Mouse (Mus musculus): ENCODE results near the gene Gm17949. TPM values are rescaled to one million over a fixed set of nuclear protein-coding genes. Genes with fewer than 3 reads are reported as not detected.

Gm17949 gene
- polyA plus RNA-seq, 1 experiment from 2014 or later: not detected

GRCm38 (mm10) chr17:57020960-57021359 is 9.7 kb downstream of the Gm17949 start:
- no peak overlapping the region for H3K4me2 ChIP-seq (replicated peaks; ENCODE audit: low read depth, low read length)
- H3K4me1 ChIP-seq (replicated peaks; ENCODE audit: control insufficient read depth, insufficient read depth, low read length): no peaks in the 10 kb centered on the region
- H3K9me3 ChIP-seq (ENCODE audit: control insufficient read depth, low read length): no peaks in the 10 kb centered on the region
- WGBS: 92% methylated on average over 5 of the region's 5 CpGs
- H3K36me3 ChIP-seq (ENCODE audit: control insufficient read depth, insufficient read depth, low read length): peaks cover 32% of the 10 kb centered on the region
- H3K4me3 ChIP-seq (ENCODE audit: low read depth, low read length): no peak overlapping the region
- ATAC-seq (ENCODE audit: low FRiP score) (no peak), DNase-seq (ENCODE audit: low spot score) (no peak)
- no peaks in the 10 kb centered on the region for H3K27me3 ChIP-seq (ENCODE audit: control insufficient read depth, insufficient read depth, low read length)
- H3K9ac ChIP-seq (ENCODE audit: low read depth, low read length): no peak overlapping the region
- no peak overlapping the region for H3K27ac ChIP-seq (ENCODE audit: low read depth, low read length)

- Histone ChIP-seq H3K9ac (ENCODE audit: low read depth, low read length) (no peak overlapping the region), H3K36me3 (ENCODE audit: control insufficient read depth, insufficient read depth, low read length) (peaks cover 28% of the 10 kb centered on the region), H3K4me1 (replicated peaks; ENCODE audit: control insufficient read depth, insufficient read depth, low read length) (peaks cover 9% of the 10 kb centered on the region), H3K9me3 (ENCODE audit: control insufficient read depth, low read length) (no peaks in the 10 kb centered on the region), H3K4me3 (ENCODE audit: low read depth, low read length) (no peak overlapping the region), H3K4me2 (replicated peaks; ENCODE audit: low read depth, low read length) (no peak overlapping the region), H3K27ac (ENCODE audit: low read depth, low read length) (no peak overlapping the region), H3K27me3 (ENCODE audit: control insufficient read depth, insufficient read depth, low read length) (no peaks in the 10 kb centered on the region)
- 87% methylated on average over 4 of the region's 4 CpGs for WGBS
- ATAC-seq (ENCODE audit: low FRiP score): no peak
- DNase-seq (ENCODE audit: low spot score): no peak
These were observed 16.2 kb downstream of the Gm17949 start for GRCm38 (mm10) chr17:57027471-57027870.

- Histone ChIP-seq H3K27me3 (ENCODE audit: control insufficient read depth, insufficient read depth, low read length) (no peaks in the 10 kb centered on the region), H3K4me3 (ENCODE audit: low read depth, low read length) (peak overlapping the region; percentile 78), H3K36me3 (ENCODE audit: control insufficient read depth, insufficient read depth, low read length) (peaks cover 11% of the 10 kb centered on the region), H3K27ac (ENCODE audit: low read depth, low read length) (no peak overlapping the region), H3K9me3 (ENCODE audit: control insufficient read depth, low read length) (no peaks in the 10 kb centered on the region), H3K4me1 (replicated peaks; ENCODE audit: control insufficient read depth, insufficient read depth, low read length) (peaks cover 9% of the 10 kb centered on the region), H3K4me2 (replicated peaks; ENCODE audit: low read depth, low read length) (peak overlapping the region; percentile 94), H3K9ac (ENCODE audit: low read depth, low read length) (peak overlapping the region; percentile 99)
- ATAC-seq (ENCODE audit: low FRiP score) (no peak), DNase-seq (ENCODE audit: low spot score) (no peak)
- 53% methylated on average over 8 of the region's 8 CpGs for WGBS
These were observed 18.4 kb downstream of the Gm17949 start for GRCm38 (mm10) chr17:57029691-57030090.

DNA sequence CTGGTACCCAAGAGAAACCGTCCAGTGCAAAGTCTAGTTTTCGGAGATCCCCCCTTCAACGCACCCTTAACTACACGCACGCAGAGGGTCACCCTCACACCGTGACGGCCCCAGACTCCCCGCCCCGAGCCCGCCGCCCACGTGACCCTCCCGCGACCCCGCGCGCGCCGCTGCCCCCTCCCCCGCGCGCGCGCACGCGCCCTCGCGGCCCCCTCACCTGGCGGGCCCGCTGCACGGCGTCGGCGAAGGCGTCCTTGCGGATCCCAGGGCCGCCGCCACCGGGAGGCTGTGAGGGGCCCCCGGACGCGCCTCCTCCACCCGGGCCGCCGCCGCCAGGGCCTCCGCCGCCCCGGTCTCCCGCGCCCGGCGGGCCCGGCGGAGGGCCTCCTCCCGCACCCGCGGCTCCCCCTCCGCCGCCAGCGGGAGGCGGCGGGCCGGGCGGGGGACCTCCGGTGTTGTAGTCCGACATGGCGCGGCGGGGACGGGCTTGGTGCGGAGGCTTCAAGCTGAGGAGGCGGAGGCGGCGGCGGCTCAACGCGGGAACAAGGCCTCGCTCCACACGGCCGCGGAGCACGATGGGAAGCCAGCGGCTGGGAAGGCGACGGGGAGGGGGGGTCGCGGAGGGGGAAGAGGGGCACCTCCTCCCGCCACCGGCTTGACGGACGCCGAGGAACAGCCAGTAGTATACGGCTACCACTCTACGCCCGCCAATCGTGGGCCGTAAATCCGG is 19.8 kb downstream of the Gm17949 start, which contains the start of gene Khsrp:
TSS of gene Khsrp (minus strand) at position 592 of the 730 bp plus-strand sequence.
- H3K4me1 ChIP-seq (replicated peaks; ENCODE audit: control insufficient read depth, insufficient read depth, low read length): peaks cover 9% of the 10 kb centered on the region
- peak within 1 kb of the TSS; percentile 99 for H3K9ac ChIP-seq (ENCODE audit: low read depth, low read length)
- peaks cover 5% of the 10 kb centered on the region for H3K36me3 ChIP-seq (ENCODE audit: control insufficient read depth, insufficient read depth, low read length)
- H3K4me2 ChIP-seq (replicated peaks; ENCODE audit: low read depth, low read length): peak within 1 kb of the TSS; percentile 94
- H3K4me3 ChIP-seq (ENCODE audit: low read depth, low read length): peak within 1 kb of the TSS; percentile 78
- no peaks in the 10 kb centered on the region for H3K27me3 ChIP-seq (ENCODE audit: control insufficient read depth, insufficient read depth, low read length)
- under 1% methylated on average over 65 of the region's 99 CpGs for WGBS
- H3K27ac ChIP-seq (ENCODE audit: low read depth, low read length): peak within 1 kb of the TSS; percentile 90
- ATAC-seq (ENCODE audit: low FRiP score): 0 out of 2 replicates have a peak, but pooled peaks have one; percentile 1
- peak; percentile 69 for DNase-seq (ENCODE audit: low spot score)
- H3K9me3 ChIP-seq (ENCODE audit: control insufficient read depth, low read length): no peaks in the 10 kb centered on the region

DNA sequence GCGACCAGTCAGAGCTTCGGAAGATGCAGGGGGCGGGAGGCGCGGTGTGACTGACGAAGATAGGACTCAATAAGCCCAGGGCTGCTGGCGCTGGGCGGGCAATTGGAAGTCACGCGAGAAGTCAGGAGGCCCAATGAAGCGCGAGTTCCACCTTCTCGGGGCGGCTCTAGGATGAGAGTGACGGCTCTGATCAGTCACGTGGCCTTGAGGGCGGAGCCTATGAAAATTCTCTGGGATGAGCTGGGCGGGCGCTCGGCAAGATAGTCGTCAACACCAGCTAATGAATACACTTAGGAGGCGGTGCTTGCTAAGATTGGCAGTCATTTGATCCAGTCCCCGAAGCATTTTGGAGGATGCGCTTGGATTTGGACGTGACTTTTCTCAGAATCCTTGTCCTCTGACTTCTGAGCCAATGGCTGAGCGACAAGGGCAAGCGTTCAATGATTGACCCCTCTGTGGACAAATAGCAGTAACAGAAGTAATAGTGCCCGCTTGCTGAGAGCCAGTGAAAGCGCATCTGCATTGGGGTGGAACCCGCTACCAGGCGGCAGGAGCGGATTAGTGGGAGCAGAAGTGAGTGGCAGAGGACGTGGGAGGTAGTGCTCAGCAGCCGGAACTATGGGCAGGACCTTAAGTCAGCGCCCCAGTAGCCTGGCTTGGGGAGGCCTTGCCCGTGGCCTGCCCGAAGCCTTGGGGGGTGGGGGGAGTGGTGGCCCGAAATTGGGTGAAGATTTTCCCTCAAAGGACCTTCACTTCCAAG is 20.6 kb downstream of the Gm17949 start:
- peaks cover 9% of the 10 kb centered on the region for H3K4me1 ChIP-seq (replicated peaks; ENCODE audit: control insufficient read depth, insufficient read depth, low read length)
- DNase-seq (ENCODE audit: low spot score) (peak; percentile 99), ATAC-seq (ENCODE audit: low FRiP score) (peak; percentile 99)
- H3K9ac ChIP-seq (ENCODE audit: low read depth, low read length): peak overlapping the region; percentile 61
- WGBS: under 1% methylated on average over 38 of the region's 38 CpGs
- H3K4me3 ChIP-seq (ENCODE audit: low read depth, low read length): peak overlapping the region; percentile 78
- no peaks in the 10 kb centered on the region for H3K9me3 ChIP-seq (ENCODE audit: control insufficient read depth, low read length)
- H3K27me3 ChIP-seq (ENCODE audit: control insufficient read depth, insufficient read depth, low read length): no peaks in the 10 kb centered on the region
- H3K27ac ChIP-seq (ENCODE audit: low read depth, low read length): peak overlapping the region; percentile 72
- H3K4me2 ChIP-seq (replicated peaks; ENCODE audit: low read depth, low read length): peak overlapping the region; percentile 57
- peaks cover 3% of the 10 kb centered on the region; the same call in 1 of the 2 replicates for H3K36me3 ChIP-seq (ENCODE audit: control insufficient read depth, insufficient read depth, low read length)

DNA sequence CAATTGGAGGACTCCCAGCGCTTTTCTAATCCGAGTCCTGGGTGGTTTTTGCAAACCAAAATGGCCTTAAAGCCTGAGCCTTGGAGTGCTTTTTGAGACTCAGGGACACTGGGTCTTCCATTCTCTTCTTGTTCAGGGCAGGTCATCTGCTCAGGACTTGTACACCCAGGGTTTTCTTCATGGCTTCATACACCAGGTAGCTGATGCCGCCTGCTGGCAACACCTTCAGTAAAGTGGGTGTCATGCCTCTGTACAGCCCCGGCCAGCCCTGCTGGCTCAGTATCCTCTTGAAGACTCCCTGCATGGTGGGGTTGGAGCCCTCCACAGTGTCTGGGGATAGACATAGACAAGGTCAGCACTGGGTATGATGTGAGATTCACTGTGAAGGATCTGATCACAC is 21.6 kb downstream of the Gm17949 start:
- no peak overlapping the region for H3K27ac ChIP-seq (ENCODE audit: low read depth, low read length)
- peak overlapping the region; percentile 57; the same call in 1 of the 2 replicates for H3K4me2 ChIP-seq (replicated peaks; ENCODE audit: low read depth, low read length)
- H3K9ac ChIP-seq (ENCODE audit: low read depth, low read length): no peak overlapping the region; the same call in 1 of the 2 replicates
- no peaks in the 10 kb centered on the region for H3K9me3 ChIP-seq (ENCODE audit: control insufficient read depth, low read length)
- no peak for DNase-seq (ENCODE audit: low spot score)
- no peak for ATAC-seq (ENCODE audit: low FRiP score)
- 89% methylated on average over 4 of the region's 4 CpGs for WGBS
- H3K27me3 ChIP-seq (ENCODE audit: control insufficient read depth, insufficient read depth, low read length): no peaks in the 10 kb centered on the region; the same call in 1 of the 2 replicates
- peaks cover under 1% of the 10 kb centered on the region; the same call in 1 of the 2 replicates for H3K36me3 ChIP-seq (ENCODE audit: control insufficient read depth, insufficient read depth, low read length)
- no peak overlapping the region; the same call in 1 of the 2 replicates for H3K4me3 ChIP-seq (ENCODE audit: low read depth, low read length)
- peaks cover 9% of the 10 kb centered on the region for H3K4me1 ChIP-seq (replicated peaks; ENCODE audit: control insufficient read depth, insufficient read depth, low read length)

DNA sequence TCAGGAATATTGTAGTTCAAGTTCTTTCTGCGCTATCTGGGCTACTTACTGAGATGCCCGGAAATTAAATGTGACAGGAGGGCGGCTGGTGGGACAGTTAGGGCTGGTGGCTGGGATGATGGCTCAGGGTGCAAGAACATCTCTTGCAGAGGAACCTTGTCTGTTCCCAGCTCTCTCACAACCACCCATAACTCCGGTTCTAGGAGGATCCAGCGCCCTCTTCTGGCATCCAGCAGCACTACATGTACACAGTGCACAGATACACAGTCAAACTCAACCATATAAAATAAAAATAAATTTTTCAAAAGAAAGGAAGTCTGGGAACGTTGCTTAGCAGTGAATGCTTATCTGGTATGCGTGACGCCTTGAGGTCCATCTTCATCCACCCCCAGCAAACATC is 27.7 kb downstream of the Gm17949 start:
- DNase-seq (ENCODE audit: low spot score) (no peak), ATAC-seq (ENCODE audit: low FRiP score) (no peak)
- Histone ChIP-seq H3K4me2 (replicated peaks; ENCODE audit: low read depth, low read length) (no peak overlapping the region), H3K9me3 (ENCODE audit: control insufficient read depth, low read length) (no peaks in the 10 kb centered on the region), H3K27ac (ENCODE audit: low read depth, low read length) (no peak overlapping the region), H3K27me3 (ENCODE audit: control insufficient read depth, insufficient read depth, low read length) (peaks cover 2% of the 10 kb centered on the region), H3K4me3 (ENCODE audit: low read depth, low read length) (no peak overlapping the region), H3K9ac (ENCODE audit: low read depth, low read length) (no peak overlapping the region), H3K36me3 (ENCODE audit: control insufficient read depth, insufficient read depth, low read length) (no peaks in the 10 kb centered on the region), H3K4me1 (replicated peaks; ENCODE audit: control insufficient read depth, insufficient read depth, low read length) (no peaks in the 10 kb centered on the region)
- 42% methylated on average over 8 of the region's 8 CpGs for WGBS

DNA sequence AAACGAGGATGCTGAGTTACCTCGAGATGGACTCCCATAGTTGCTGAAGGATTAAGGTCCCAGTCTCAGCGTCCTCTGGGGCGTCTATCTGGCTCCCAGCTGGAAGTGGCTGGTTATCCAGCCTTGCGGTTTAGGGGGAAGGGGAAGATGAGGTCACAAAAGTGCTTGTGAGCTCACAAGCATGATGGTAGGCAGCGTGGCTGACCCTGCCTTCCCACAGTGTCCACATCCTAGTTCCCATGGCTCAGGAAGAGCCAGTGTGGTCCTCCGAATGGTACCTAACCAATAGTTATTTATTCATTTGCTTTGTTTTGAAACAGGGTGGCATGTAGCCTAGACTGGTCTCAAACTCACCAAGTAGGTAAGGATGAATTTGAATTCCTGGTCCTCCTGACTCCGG is 30.3 kb downstream of the Gm17949 start, which contains the start of gene Slc25a41:
TSS of gene Slc25a41 (minus strand) at position 101 of the 400 bp plus-strand sequence.
- no peak within 1 kb of the TSS for H3K27ac ChIP-seq (ENCODE audit: low read depth, low read length)
- no peak within 1 kb of the TSS for H3K4me3 ChIP-seq (ENCODE audit: low read depth, low read length)
- no peak within 1 kb of the TSS for H3K4me2 ChIP-seq (replicated peaks; ENCODE audit: low read depth, low read length)
- H3K27me3 ChIP-seq (ENCODE audit: control insufficient read depth, insufficient read depth, low read length): peaks cover 2% of the 10 kb centered on the region
- WGBS: 79% methylated on average over 8 of the region's 8 CpGs
- no peak within 1 kb of the TSS for H3K9ac ChIP-seq (ENCODE audit: low read depth, low read length)
- no peaks in the 10 kb centered on the region for H3K9me3 ChIP-seq (ENCODE audit: control insufficient read depth, low read length)
- no peak for DNase-seq (ENCODE audit: low spot score)
- no peak for ATAC-seq (ENCODE audit: low FRiP score)
- H3K4me1 ChIP-seq (replicated peaks; ENCODE audit: control insufficient read depth, insufficient read depth, low read length): no peaks in the 10 kb centered on the region
- no peaks in the 10 kb centered on the region for H3K36me3 ChIP-seq (ENCODE audit: control insufficient read depth, insufficient read depth, low read length)

Data from hindbrain, embryonic 11.5 days (tissue).